Mouse (Mus musculus): ENCODE measurements around the gene Itsn1. TPM values are rescaled to one million over a fixed set of nuclear protein-coding genes. Genes with fewer than 3 reads are reported as not detected.
A peak's percentile ranks its signal among the peaks of the same experiment; 100 is the strongest.

Itsn1 gene
- total RNA-seq, 2 experiments from 2014 or later = 33.6 to 49.3 TPM

DNA sequence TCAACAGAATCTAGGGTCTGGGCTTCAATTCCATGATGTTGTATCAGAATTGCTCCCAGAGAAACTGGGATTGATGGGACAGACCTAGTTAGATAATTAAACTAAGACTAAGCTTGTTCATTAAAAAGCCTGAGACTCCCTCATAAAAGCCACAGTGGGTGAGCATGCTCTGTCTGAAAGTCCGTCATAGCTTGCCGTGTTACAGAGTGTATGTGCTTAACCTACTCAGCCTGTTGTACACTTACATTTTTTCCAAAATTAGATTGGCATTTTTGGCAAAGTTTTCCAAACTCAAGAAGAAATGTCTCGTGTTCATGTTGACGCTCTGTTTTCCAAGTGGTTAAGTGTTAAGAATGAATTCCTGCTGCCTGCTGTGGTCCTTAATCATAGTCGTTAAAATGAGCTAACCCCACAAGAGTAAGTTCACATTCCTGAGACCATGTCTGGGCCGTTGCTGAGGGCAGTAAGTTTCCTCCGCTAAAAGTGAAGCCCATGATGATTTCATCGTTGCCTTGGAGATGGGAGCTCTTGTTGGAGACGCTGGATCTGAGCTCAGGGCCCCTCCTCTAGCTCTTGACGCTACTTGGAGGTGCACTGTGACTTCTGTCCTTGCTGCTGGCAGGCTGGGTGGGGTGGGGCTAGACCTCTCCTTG lies 117.1 kb downstream of the Itsn1 start:
- no peak for DNase-seq

DNA sequence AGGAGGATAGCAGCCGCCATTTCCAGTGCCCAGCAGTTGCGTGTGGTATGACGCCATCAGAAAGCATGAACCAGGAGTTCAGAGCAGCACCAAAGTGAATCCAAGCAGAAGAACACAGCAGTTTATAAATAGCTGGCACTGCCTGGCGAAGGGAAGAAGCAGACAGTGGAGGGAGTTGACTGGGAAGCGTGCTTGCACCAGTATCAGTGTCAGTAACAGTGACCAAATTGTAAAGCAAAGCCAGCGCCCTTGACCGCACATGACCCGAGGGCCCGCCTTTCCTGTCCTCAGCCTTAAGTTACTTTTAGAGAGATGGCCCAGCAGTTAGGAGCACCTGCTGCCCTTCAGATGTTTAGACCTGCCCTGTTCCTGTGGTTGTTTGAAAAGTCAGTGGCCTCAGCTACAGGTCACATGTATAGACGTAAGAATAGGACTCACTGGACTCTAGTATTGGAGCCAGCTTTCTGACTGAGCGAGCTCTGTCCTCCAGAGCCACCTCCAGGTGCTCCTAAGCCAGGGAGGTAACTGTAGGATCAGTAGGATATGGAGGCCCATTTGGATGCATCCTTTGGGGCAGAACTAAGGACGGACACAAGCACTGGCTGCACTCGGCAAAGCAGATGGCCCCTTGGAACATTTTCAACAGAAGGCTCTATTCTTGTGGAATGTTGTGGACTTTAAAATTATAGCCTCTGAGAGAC lies 118.6 kb downstream of the Itsn1 start:
- DNase-seq = no peak

DNA sequence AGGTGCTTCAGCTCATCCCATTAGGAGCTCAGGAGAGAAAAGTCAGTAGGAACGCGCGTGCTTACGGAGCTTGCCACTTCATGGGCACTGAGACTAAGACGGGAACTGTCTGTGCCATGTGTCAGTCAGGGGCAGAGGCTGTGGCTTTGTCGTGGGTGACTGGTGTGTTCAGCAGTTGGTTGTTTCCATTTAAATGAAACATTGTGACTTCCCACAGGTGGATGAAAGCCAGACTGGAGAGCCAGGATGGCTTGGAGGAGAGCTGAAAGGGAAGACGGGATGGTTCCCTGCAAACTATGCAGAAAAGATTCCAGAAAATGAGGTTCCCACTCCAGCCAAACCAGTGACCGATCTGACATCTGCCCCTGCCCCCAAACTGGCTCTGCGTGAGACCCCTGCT lies 119.4 kb downstream of the Itsn1 start:
- no peak for DNase-seq

DNA sequence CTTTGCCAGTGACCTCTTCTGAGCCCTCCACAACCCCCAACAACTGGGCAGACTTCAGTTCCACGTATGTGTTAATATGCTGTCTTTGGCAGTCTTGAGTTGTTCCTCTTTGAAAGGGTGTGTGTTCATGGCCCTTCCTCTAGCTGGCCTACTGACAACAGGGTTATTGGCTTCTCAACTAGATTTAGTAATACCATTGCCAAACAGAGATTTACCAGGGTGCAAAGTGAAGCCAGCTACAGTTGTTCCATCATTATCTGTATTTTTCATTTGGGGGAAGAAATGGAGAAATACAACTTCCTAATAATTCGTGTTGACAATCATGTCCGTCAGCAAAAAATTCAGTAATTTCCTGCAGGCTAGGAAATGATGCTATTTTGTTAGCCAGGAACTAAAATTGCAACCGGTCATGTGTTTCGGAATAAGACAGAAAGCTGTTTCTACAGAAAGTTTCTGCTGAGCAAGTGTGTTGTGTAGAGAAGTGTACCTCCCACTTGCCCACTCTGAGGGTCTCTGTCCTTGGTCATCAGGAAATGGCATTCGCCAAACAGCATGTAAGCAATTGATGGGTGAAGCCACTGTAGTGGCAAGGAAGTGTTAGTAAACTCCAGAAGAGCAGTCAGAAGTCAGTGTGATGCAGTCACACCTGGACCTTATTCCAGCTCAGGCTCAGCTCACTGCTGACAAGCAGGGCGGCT lies 120.0 kb downstream of the Itsn1 start:
- DNase-seq = no peak

DNA sequence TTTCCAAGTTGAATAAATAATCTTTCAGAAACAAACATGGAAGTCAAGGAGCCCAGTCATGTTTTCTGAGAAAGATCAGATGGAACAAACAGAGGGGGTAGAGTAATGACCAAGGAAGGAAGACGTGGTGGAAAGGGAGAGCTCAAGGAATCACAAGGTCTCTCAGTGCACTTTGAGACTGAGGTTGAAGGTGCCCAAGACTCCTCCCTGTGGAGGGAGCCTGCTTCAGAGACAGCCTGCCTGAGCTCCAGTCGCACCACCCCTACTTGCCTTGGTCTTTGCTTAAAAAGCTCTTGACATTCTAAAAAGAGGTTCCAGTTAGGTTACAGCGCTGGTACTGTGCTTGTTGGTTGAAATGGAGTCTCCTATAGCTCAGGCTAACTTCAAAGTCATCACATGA lies 121.1 kb downstream of the Itsn1 start:
- DNase-seq = no peak

DNA sequence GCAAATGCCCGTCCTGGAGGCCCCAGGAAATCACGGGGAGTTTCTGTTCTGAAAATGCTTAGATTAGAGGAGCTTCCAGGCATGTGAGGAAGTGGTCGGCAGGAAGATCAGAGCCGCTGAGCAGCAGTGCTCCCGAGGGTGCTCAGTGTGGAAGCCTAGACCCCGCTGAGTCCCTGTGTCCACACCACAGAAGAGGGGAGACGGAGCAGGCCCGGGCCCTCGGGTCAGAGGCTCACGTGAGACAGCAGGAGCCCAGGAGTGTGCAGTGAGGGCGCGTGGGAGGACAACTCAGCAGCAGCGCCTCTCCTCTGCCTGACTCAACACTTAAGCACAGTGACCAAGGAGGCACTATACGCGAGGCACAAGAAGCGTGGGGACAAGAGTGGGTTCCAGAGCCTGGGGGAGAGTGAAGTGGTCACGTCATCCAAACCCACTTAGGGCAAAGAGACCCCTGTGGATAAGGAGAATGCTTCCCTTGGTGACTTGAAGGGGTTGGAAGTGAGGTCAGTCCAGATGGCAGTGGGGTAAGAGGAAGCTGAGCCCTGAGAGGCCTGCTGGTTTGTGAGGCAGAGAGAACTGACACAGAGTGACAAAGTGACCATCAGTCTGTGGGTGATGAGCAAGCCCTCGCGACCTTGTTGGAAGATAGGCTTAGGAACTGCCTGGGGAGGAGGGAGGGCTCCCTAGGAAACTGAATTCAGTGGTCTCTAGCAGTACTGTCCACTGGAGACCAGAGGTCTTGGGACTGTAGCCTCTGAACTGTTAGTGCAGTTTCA lies 122.6 kb downstream of the Itsn1 start:
- DNase-seq = peak; percentile 56 to 63

DNA sequence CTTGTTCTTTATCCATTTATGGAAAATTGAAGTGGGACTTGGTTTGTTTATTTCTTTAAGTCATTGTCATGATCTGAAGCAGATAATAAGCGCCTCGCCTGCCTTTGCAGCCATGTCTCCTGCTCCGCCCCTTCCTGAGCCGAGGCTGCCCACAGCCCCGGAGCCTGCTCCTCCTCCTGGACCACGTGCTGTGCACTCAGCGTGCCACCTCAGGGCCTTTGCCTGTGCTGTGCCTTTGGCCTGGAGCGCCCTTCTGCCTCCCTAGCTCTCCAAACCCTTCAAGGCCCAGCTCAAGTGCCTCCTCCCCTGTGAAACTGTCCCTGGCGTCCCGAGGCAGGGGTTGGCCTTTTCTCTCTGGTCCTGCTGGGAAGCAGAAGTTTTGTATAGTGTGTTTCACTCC lies 123.7 kb downstream of the Itsn1 start:
- peak in 1 of 2 experiments; percentile 35 for DNase-seq

DNA sequence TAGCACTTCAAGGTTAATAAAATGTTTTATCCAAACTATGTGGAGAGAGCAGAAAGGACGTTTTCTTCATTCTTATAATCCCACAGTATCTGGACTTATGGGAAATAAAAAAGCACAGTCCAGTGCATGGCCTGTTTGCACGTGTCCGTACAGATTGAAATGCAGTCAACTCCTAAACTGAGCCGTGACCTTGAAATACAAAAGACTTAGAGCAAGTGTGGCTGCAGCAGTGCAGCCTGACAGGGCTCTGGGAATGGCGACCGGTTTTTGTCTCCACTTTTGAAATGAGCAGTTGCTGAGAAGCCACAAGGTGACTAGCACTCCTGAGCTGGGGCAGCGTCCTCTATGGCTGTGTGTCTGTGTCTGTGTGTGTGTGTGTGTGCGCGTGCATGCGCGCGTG lies 124.1 kb downstream of the Itsn1 start:
- DNase-seq = no peak

DNA sequence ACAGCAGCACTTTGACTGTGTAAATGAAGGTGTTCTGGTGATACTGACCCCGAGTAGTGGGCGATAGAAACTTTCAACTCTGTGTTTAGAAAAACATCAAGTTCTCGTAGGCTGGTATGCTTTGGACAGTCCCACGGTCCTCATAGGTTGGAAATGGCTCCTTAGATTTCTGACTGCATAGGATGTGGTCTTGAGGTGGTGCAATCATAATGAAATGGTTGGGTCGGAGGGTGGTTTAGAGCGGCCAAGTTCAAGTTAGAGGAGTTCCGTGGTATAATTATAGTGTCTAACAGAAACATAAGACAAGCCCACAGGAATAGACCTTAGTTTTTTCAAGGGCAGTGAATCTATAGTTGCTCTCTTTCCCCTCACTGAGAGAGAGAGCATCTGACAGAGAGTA lies 129.6 kb downstream of the Itsn1 start:
- DNase-seq = no peak

DNA sequence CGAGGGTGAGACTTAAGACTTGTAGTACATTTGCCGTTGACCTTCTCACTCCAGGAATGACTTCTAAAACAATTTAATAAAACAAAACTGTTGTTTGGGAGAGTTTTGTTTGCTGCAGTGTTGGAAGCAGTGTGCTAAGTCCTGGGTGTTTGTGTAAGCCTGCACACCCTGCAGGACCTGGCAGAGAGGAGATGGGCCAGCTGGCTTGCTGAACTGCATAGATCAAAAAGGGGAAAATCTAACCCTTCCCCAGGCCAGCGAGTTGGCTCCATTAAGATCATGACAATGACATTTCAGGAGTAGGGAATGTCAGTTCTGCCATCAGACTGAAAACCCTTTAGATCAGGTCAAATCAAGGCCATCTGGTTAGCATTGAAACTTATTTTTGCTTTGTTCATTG lies 130.1 kb downstream of the Itsn1 start:
- no peak for DNase-seq

DNA sequence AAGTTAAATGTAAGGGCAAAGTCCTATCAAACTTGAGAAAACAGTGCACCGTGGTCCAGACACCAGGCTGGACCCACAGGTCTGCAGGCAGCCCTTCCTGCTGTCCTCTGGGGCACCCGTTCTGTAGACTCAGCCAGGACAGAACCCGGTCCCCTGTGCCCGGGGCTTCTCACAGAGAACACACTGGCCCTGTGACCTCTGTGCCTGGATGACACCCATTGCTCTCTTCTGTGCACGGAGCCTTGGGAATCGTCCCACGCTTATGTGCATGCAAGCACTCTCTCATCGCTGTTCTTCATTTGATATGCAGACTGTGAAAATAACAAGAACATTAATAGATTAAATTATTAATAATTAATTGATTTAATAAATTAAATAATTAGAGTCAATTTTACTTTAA lies 130.9 kb downstream of the Itsn1 start:
- DNase-seq = no peak

DNA sequence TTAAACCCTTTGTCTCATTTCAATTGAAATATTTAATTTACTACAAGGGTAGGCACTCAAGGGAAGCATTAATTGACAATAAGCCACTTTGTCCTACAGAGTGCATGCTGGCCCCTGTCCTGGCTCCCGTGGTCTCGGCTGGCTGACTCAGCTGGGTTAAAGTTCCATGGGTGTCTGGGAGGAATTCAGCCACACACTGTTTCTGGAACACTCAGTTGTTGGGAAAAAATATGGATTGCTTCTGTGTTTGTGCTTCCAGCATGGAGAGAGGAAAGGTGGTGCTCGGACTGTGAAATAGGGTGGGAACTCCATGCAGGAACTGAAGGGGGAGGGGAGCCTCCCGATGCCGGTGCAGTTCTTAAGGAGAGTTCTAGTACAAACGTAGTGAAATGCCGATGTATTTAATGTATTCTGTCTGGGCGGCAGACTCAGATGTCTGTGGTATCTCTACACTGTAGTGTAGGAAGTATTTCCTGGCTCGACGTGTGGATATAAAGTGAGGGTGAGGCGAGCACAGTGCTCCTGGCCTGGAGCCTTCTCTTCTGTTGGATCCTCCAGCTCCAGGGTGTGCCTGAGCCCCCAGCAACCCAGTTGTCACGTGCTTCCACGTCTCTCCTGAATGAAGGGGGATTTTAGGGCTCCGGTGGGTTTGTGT lies 131.5 kb downstream of the Itsn1 start:
- peak in 1 of 2 experiments; percentile 45 for DNase-seq

DNA sequence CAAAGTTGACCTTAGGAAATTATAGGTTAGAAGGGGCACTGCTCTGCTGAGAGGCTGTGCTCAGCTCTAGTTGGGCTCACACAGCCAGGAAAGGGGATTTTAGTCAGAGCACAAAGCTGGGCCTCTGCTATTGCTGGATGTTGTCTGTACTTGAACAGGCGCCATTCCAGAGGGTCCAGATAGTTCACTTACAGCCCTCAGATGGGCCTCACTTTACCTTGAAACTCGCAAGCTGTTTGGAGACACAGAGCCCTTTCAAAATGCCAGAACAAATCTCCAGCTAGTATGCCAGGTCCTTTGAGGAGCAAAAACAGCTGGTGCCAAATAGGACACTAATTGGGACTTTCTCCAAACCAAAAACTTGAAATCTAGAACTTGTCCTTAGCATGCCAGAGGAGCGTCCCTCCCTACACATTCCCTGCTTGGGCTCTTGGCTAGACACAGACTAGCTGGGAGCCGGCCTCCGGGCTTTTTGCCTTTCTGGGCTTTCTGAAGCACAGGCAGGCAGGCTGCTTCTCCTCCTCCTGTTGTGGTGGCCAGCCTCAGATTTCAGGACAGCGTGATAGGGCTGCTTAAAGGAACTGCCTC lies 132.8 kb downstream of the Itsn1 start:
- peak in 1 of 2 experiments; percentile 60 for DNase-seq

DNA sequence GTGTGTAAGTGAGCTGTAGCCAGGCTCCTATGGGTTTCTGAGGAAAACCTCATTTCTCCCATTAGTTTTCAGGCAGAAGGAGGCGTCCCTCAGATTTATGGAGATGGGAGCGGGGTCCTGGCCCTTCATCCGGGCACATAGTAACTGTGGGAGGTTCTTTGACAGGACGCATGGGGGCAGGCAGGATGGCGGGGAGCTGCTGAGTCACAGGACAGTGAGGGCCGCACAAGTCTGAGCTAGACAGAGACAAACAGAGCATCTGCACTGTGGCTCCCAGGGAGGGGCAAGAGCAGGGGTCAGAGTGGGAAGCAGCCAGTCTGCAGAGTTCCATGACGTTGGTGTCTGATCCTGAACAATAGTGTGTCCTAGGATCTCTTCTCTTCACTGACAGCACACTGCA lies 133.8 kb downstream of the Itsn1 start:
- no peak for DNase-seq

DNA sequence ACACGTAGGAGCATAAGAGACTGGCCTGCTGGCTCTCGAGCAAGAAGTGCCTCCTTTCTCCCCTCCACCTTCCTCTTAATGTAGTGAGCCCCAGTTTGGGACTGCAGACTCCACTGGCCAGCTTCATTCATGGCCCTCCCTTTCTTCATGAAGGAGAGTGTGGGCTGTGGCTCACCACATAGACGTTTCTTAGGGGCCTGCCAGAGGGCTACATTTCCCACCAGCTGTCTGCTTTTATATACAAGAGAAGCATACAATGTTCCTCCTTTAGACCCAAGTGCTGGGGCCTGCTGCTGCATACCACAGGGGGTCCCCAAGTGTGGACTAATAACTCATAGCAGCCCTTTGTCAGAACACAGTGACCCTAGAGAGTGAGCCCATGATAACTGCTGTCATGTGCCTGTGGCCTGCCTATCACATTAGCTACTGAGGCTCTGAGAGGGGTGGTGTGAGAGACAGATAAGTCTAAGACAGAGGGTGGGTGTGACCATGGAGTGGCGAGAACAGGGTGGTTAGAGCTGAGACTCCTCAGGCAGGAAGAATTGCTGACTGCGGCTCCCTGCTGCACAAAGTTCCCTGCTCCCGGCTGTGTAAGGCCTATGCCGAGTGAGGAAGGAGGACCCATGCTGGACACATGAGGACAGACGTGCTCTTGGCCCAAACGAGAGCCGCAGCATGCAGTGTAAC lies 135.7 kb downstream of the Itsn1 start:
- no peak for DNase-seq

DNA sequence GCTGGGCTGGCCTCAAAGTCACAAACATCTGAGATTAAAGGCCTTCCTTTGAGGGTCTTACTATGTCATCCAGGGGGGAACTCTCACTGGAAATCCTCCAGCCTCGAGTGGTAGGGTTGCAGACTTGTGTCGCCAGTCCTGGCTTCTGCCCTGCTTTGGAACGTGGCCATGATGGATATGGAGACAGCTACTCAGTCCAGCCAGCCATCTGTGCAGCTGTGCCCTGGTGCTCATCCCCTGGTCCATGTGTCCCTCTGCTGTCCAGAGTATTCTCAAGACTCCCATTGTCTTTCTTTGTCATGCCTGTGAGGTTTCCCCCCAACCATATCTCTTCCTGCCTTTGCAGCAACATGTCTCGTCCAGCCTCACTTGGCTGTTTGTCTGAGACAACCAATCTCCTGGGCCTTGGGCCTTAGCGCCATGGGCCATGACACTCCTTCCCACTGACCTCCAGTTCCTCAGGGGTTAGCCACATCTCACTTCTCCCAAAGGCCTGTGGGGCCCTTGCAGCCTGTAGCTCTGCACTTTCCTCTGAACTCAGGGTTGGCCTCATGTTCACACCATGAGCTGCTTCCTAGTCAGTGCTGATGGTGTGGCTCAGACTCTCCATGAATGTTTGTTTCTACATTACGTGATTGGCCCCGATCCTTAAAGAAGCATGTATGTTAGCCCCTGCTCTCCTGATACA lies 136.6 kb downstream of the Itsn1 start:
- no peak for DNase-seq

DNA sequence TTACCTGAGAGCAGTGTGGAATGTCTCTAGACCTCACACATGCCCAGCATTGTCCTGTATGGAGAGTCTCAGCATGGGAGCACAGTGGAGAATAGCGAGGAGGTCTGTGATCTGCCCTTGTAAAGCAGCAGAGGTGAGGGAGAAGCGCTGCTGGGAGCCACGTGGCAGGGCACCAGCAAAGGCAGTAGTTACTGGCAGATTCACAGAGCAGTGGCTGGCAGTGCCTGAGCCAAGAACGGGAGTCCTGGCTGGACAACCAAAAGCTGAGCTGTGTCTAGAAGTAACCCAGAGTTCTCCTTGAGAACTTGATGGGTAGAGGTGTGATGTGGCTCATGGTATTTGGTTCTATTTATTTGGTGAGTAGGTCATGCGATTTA lies 137.2 kb downstream of the Itsn1 start:
- DNase-seq = peak in 1 of 2 experiments; percentile 42

DNA sequence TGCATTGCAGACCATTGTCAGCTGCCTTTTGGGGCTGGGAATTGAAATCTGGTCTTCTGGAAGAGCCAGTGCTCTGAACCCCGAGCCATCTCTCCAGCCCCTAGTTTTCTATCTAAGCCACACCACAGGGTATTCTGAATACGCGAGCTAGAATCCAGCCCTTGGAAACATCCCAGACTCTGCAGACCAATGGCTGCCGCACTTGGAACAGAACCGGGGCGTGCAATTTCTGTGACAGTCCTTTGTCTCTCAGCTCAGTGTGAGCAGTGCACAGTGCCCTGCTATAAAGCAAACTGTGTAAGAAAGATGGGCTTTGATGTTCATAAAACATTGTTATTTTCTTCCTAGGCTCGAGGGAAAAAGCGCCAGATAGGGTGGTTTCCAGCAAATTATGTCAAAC lies 138.6 kb downstream of the Itsn1 start:
- no peak for DNase-seq

DNA sequence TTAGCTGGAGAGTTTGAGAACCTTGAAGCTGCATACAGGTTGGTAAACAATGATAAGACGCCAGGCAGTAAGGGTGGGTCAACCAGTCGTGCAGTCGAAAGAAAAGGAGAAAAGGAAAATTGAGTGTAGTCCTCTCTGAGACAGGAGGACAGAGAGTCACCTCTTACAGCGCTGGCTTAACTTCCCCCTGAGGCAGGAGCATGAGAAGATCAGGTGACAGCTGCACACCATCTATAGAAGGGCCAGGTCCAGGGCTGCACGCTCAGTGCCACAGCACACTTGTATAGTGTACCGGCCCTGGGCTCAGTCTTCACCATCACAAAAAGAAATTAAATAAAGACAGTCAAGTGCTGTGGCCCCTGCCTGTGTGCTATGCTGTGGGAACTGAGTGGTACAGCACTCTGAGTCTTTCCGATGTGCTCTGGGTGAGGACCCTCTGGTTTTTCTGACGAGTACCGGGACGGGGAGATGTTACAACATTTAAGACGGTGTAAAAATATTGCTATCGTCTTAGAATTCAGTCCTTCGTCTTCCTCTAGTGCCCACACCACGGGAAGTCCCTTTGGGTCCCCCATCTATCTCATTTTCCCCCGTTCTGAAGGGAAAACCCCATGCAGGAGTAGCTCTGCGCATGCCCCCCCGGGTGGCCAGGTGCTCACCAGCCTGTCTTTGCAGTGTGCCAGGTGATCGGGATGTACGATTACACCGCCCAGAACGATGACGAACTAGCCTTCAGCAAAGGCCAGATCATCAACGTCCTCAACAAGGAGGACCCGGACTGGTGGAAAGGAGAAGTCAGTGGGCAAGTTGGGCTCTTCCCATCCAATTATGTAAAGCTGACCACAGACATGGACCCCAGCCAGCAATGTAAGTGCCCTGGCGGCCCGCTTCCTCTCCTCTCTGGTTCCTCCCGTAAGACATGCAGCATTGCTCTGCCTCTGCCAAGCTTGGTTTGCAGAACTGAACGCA lies 140.1 kb downstream of the Itsn1 start:
- DNase-seq = no peak

All from adrenal gland, postnatal 36 days (tissue).